Mouse (Mus musculus) thymus, adult 2 months (tissue): ENCODE measurements around the gene Cct5.

Experiments
- CTCF ChIP-seq: fragments of 200-500 bp; IDR thresholded peaks from 2 replicates; pipeline ENCODE4 v1.5.1; 2012; ENCODE audit warnings: mild to moderate bottlenecking, control low read depth, low read length, moderate library complexity, borderline replicate concordance; ENCODE audit not compliant: control insufficient read depth, poor library complexity, insufficient read depth; ENCODE audit errors: extremely low read depth
- POLR2A ChIP-seq: fragments of 200-500 bp; IDR thresholded peaks from 2 replicates; pipeline ENCODE4 v1.6.1; 2012; ENCODE audit warnings: mild to moderate bottlenecking, low read length, control low read depth, moderate library complexity; ENCODE audit not compliant: control insufficient read depth, poor library complexity, insufficient read depth; ENCODE audit errors: extremely low read depth

DNA sequence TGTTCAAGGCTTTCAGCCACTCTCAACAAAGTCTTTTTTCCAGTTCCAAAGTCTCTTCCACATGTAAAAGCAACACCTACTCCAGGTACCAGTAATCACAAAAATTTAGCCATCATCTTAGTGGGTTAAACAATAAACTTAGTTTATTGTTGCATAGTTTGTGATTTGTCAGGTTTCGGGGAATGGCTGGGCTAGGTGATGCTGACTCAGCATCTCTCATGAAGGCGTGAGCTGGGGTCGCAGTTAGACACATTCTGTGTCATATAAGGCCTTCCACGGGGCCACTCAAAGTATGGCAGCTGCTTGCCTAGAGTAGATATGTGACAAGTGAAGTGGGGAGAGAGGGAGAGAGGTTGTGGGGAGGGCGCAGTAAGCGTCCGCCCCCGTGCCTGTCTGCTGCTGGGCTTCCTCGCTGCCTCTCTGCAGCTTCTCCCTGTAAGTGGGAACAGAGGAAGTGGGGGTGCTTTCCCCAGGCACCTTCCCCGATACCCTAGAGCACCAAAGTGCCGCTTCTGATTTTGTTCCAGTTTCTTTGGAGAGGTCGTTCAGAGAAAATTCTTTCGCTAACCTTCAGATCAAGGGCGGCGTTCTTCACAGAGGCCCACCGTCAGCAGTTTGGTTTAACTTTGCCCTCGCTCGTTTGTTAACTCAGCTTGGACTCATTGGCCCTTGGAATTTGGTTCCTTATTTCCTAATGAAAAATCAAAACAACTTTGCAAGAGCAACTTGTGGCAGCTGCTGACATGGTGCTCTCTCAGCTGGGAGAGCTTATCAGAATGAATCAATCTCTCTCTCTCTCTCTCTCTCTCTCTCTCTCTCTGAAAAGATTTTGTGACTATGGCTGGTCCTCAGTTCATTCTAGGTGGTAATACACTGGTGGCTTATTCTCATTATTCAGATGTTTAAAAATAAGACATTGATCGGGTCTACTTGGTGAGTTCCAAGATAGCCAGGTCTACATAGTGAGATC is 37.7 kb downstream of the Cct5 start:
- TF ChIP-seq CTCF (no peak), POLR2A (no peak)
